Mouse (Mus musculus) heart, adult 11 months (tissue): ENCODE data around the gene Spata32.
A peak's percentile ranks its signal among the peaks of the same experiment; 100 is the strongest.
"Not testable (repeated sequence)": the region's sequence is repeated elsewhere in the genome, so short reads cannot be mapped to it uniquely, and the experiment has no call there.

Experiments used
- DNase-seq: peaks from one replicate; pipeline ENCODE4 v3.0.0; 2022

Spata32 gene

GRCm38 (mm10) chr11:103246081-103246730, 28.0 kb upstream of the Spata32 start:
- DNase-seq: peak; percentile 98

GRCm38 (mm10) chr11:103244856-103245255, 26.6 kb upstream of the Spata32 start:
- no peak for DNase-seq

- peak; percentile 93 for DNase-seq
These were observed 22.5 kb upstream of the Spata32 start for GRCm38 (mm10) chr11:103240740-103241139.

GRCm38 (mm10) chr11:103237757-103238156, 19.5 kb upstream of the Spata32 start:
- no peak for DNase-seq

GRCm38 (mm10) chr11:103236903-103237302, 18.7 kb upstream of the Spata32 start:
- DNase-seq: peak; percentile 92

GRCm38 (mm10) chr11:103236431-103236830, 18.2 kb upstream of the Spata32 start:
- no peak for DNase-seq

GRCm38 (mm10) chr11:103235702-103236101, 17.5 kb upstream of the Spata32 start:
- DNase-seq: peak; percentile 94

GRCm38 (mm10) chr11:103234447-103234846, 16.2 kb upstream of the Spata32 start:
- no peak for DNase-seq

- DNase-seq: peak; percentile 96
These were observed 14.7 kb upstream of the Spata32 start for GRCm38 (mm10) chr11:103232966-103233365.

GRCm38 (mm10) chr11:103231367-103231766, 13.1 kb upstream of the Spata32 start:
- peak; percentile 90 for DNase-seq

- DNase-seq: peak; percentile 97
These were observed 12.4 kb upstream of the Spata32 start for GRCm38 (mm10) chr11:103230626-103231025.

- no peak for DNase-seq
These were observed 11.4 kb upstream of the Spata32 start for GRCm38 (mm10) chr11:103229608-103230007.

- DNase-seq: peak; percentile 97
These were observed 5.8 kb upstream of the Spata32 start for GRCm38 (mm10) chr11:103223951-103224456.

GRCm38 (mm10) chr11:103223444-103223843, 5.2 kb upstream of the Spata32 start:
- DNase-seq: peak; percentile 97

- DNase-seq: not testable (repeated sequence)
These were observed 4.5 kb upstream of the Spata32 start for GRCm38 (mm10) chr11:103222718-103223117.

- DNase-seq: no peak
These were observed 3.2 kb upstream of the Spata32 start for GRCm38 (mm10) chr11:103221437-103221836.

GRCm38 (mm10) chr11:103219995-103220394, 1.8 kb upstream of the Spata32 start:
- no peak for DNase-seq

- DNase-seq: peak; percentile 93
These were observed 1.0 kb upstream of the Spata32 start for GRCm38 (mm10) chr11:103219259-103219658.

- no peak for DNase-seq
These were observed 277 bp upstream of the Spata32 start for GRCm38 (mm10) chr11:103218517-103218901.

- DNase-seq: peak; percentile 92
These were observed 2.9 kb downstream of the Spata32 start for GRCm38 (mm10) chr11:103215355-103215754.

- no peak for DNase-seq
These were observed 4.5 kb downstream of the Spata32 start for GRCm38 (mm10) chr11:103213712-103214111.

GRCm38 (mm10) chr11:103210291-103210690, 7.9 kb downstream of the Spata32 start:
- DNase-seq: no peak

GRCm38 (mm10) chr11:103208458-103208857, 9.8 kb downstream of the Spata32 start, which contains the start of gene 1700023F06Rik:
1700023F06Rik (minus strand) TSS chr11:103208558.
- no peak for DNase-seq

GRCm38 (mm10) chr11:103206203-103206602, 12.0 kb downstream of the Spata32 start:
- no peak for DNase-seq

- DNase-seq: no peak
These were observed 15.9 kb downstream of the Spata32 start for GRCm38 (mm10) chr11:103202376-103202775.
